Mouse (Mus musculus) liver, embryonic 12.5 days (tissue): ENCODE data around the gene Pias3. TPM values are rescaled to one million over a fixed set of nuclear protein-coding genes. Genes with fewer than 3 reads are reported as not detected.
"Not testable (repeated sequence)": the region's sequence is repeated elsewhere in the genome, so short reads cannot be mapped to it uniquely, and the experiment has no call there.

Experiments used
- ATAC-seq: fragments of 200-750 bp; cut with Nextera tagmentation; 2 replicates; pipeline ENCODE4 v1.8.0; 2017; ENCODE audit warnings: moderate number of reproducible peaks, mild to moderate bottlenecking, moderate library complexity
- H3K27ac ChIP-seq: fragments of 300-500 bp; sonication (generic); 2 replicates; pipeline ENCODE4 v1.5.1; 2016; ENCODE audit warnings: mild to moderate bottlenecking
- H3K27me3 ChIP-seq: fragments of 300-500 bp; sonication (generic); replicated peaks from 2 replicates; pipeline ENCODE4 v1.6.1; 2016; ENCODE audit warnings: mild to moderate bottlenecking, moderate library complexity
- H3K36me3 ChIP-seq: fragments of 300-500 bp; sonication (generic); 2 replicates; pipeline ENCODE4 v1.6.1; 2016; ENCODE audit warnings: mild to moderate bottlenecking, moderate library complexity
- H3K4me1 ChIP-seq: fragments of 300-500 bp; sonication (generic); 2 replicates; pipeline ENCODE4 v1.6.1; 2016
- H3K4me2 ChIP-seq: fragments of 300-500 bp; sonication (generic); 2 replicates; pipeline ENCODE4 v1.6.1; 2016; ENCODE audit warnings: mild to moderate bottlenecking, moderate library complexity
- H3K4me3 ChIP-seq: fragments of 300-500 bp; sonication (generic); 2 replicates; pipeline ENCODE4 v1.5.1; 2016; ENCODE audit warnings: mild to moderate bottlenecking, moderate library complexity
- H3K9ac ChIP-seq: fragments of 300-500 bp; sonication (generic); 2 replicates; pipeline ENCODE4 v1.6.1; 2016; ENCODE audit warnings: mild to moderate bottlenecking, moderate library complexity
- H3K9me3 ChIP-seq: fragments of 300-500 bp; sonication (generic); replicated peaks from 2 replicates; pipeline ENCODE4 v1.6.1; 2016; ENCODE audit warnings: mild to moderate bottlenecking, moderate library complexity
- WGBS: fragments of 180-500 bp; shearing (Covaris S2); methylation state at CpG from one replicate; pipeline ENCODE4 v1.1.7; 2016; ENCODE audit not compliant: insufficient replicate concordance; 5-methylcytosine and 5-hydroxymethylcytosine counted together
- polyA plus RNA-seq: library from polyadenylated mRNA; unstranded; fragments of >200 nt; fragmentation: Nextera tagmentation; extraction: Ambion mirVana; gene quantifications from 2 replicates; pipeline ENCODE4 v1.2.1, GENCODE M21; 2016

Pias3 gene
- polyA plus RNA-seq, 1 experiment from 2014 or later: 11.0 TPM

DNA sequence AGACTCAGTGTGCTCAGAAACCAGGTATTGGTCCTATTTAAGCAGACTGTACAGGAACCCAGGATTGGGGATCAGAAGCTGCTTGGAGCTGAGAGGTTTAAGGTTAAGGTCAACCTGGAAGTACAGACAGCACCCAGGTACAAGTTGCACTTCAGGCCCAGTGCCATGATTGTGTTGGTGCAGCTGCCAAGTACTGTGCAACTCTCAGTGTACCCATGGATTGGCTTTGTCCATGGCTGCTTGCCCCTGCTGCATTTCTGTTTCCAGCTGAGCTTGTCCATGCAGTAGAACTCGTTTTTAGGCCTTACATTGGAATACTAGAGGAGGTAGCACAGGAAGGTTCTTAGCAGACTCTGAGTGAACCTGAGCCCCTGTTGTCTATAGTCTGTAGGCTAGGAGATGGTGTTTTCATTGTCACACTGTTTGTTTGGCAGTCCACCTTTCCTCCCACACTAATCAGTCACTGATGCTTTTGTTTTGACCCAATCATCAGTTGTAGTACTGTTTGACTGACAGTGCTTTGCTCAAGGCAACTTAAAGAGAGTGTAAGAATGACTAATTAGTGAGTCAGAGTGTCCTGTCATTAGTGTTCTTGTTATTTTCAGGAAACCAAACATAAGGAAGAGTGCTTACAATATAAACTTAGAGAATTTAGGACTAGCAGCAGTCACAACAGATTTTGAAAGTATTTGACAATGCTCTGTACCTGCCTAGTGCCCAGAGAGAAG lies 41.0 kb downstream of the Pias3 start:
- Histone ChIP-seq H3K36me3 (no peaks in the 10 kb centered on the region), H3K4me1 (peaks cover 28% of the 10 kb centered on the region), H3K9me3 (no peaks in the 10 kb centered on the region), H3K27ac (no peak overlapping the region), H3K27me3 (no peaks in the 10 kb centered on the region), H3K9ac (no peak overlapping the region), H3K4me3 (no peak overlapping the region), H3K4me2 (no peak overlapping the region)
- 49% methylated on average over 1 of the region's 1 CpGs for WGBS
- ATAC-seq: no peak

DNA sequence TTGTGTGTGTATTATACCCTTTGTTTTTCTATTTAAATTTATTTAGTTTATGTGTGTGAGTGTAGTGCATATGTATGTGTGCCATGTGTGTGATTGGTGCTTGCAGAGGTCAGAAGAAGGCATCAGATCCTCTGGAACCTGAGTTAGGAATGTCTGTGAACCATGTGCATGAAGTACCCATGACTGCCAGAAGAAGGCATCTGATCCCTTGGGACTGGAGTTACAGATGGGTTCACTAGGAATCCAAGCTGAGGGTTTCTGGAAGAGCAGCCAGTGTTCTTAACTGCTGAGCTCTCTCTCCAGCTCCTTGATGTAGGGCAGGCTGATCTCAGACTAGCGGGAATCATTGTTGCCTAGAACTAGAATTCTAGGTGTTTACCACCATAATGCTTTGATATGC lies 41.8 kb downstream of the Pias3 start:
- H3K4me1 ChIP-seq: peaks cover 28% of the 10 kb centered on the region
- no peak overlapping the region for H3K9ac ChIP-seq
- H3K4me3 ChIP-seq: no peak overlapping the region
- no peak overlapping the region for H3K27ac ChIP-seq
- H3K4me2 ChIP-seq: no peak overlapping the region
- no peaks in the 10 kb centered on the region for H3K36me3 ChIP-seq
- H3K9me3 ChIP-seq: no peaks in the 10 kb centered on the region
- WGBS: 75% methylated on average over 1 of the region's 1 CpGs
- H3K27me3 ChIP-seq: no peaks in the 10 kb centered on the region
- no peak for ATAC-seq

DNA sequence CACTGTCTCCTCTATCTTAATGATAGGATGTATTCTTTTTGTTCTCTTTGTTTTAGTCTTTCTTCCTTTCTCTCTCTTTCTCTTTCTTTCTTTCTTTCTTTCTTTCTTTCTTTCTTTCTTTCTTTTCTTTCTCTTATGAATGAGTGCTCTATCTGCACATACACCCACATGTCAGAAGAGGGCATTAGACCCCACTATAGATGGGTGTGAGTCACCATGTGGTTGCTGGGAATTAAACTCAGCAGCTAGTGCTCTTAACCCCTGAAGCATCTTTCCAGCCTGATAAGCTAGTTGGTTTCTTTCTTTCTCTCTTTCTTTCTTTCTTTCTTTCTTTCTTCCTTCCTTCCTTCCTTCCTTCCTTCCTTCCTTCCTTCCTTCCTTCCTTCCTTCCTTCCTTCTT lies 44.1 kb downstream of the Pias3 start:
- H3K36me3 ChIP-seq, H3K4me2 ChIP-seq, H3K27me3 ChIP-seq, H3K27ac ChIP-seq, H3K9ac ChIP-seq, H3K4me3 ChIP-seq, H3K9me3 ChIP-seq, ATAC-seq: not testable (repeated sequence)
- H3K4me1 ChIP-seq: peaks cover 17% of the 10 kb centered on the region; the same call in 1 of the 2 replicates

DNA sequence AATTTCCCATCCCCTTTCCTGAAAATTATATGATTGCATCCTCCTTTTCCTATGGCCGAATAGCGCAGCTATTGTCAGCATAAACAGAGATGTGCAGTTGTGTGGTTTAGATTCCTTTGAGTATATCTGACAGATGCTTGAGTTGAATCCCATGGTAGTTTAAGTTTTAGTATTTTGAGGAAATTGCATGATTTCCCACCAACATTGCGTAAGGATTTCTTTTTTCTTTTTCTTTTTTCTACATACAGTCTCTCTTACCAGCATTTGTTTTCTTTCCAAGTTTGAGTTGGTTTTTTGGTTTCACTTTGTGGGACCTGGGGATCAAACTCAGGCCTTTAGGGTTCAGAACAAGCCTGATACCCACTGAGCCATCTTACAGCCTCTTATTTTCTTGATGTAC lies 48.2 kb downstream of the Pias3 start:
- no peak for ATAC-seq
- Histone ChIP-seq H3K9me3 (no peaks in the 10 kb centered on the region), H3K36me3 (no peaks in the 10 kb centered on the region), H3K4me2 (no peak overlapping the region), H3K27ac (no peak overlapping the region), H3K4me1 (peaks cover 7% of the 10 kb centered on the region), H3K9ac (no peak overlapping the region), H3K4me3 (no peak overlapping the region), H3K27me3 (no peaks in the 10 kb centered on the region)
- WGBS: 80% methylated on average over 3 of the region's 3 CpGs

DNA sequence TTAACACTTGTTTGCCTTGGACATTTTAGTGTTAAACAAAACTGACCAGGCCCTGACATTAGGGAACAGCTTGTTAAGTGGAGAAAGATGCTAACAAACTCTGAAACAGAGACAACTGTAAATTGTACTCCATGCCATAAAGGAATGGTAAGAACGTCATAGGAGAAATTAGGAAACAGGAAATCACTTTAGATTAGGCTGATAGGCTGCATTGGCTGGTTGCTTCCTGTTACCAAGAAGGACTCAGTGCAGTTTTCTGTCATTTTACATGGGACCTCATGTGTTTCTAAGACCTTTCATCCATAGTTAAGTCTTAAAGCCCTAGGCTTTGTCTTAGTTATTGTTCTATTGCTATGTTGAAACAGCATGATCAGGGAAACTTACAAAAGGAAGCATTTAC lies 50.6 kb downstream of the Pias3 start:
- no peak overlapping the region for H3K4me3 ChIP-seq
- 26% methylated on average over 1 of the region's 1 CpGs for WGBS
- no peak overlapping the region for H3K9ac ChIP-seq
- H3K36me3 ChIP-seq: no peaks in the 10 kb centered on the region
- H3K27me3 ChIP-seq: no peaks in the 10 kb centered on the region
- peaks cover 7% of the 10 kb centered on the region for H3K4me1 ChIP-seq
- no peak for ATAC-seq
- no peaks in the 10 kb centered on the region for H3K9me3 ChIP-seq
- H3K4me2 ChIP-seq: no peak overlapping the region
- H3K27ac ChIP-seq: no peak overlapping the region

Other genes starting within 250 kb of the Pias3 start
- not detected in 2 replicates for gene BC107364, start 244.1 kb upstream of the Pias3 start, polyA plus RNA-seq
- gene Hfe2, start 171.2 kb upstream of the Pias3 start, polyA plus RNA-seq: 0.68 and 0.98 TPM in 2 replicates
- 28.6 and 29.9 TPM in 2 replicates for gene Txnip, start 138.4 kb upstream of the Pias3 start, polyA plus RNA-seq
- 0.24 and 0.26 TPM in 2 replicates for gene Gm16253, start 119.4 kb upstream of the Pias3 start, polyA plus RNA-seq
- 16.7 and 19.8 TPM in 2 replicates for gene Polr3gl, start 102.2 kb upstream of the Pias3 start, polyA plus RNA-seq
- gene Ankrd34a, start 99.7 kb upstream of the Pias3 start, polyA plus RNA-seq: 0.33 and 0.44 TPM in 2 replicates
- gene Lix1l, start 95.2 kb upstream of the Pias3 start, polyA plus RNA-seq: 0.92 and 1.2 TPM in 2 replicates
- 92.6 and 104 TPM in 2 replicates for gene Rbm8a, start 66.5 kb upstream of the Pias3 start, polyA plus RNA-seq
- gene Pex11b, start 61.0 kb upstream of the Pias3 start, polyA plus RNA-seq: 24.9 and 25.6 TPM in 2 replicates
- gene Gm42957, start 60.9 kb upstream of the Pias3 start, polyA plus RNA-seq: 0.05 TPM in 2 replicates
- gene Itga10, start 50.8 kb upstream of the Pias3 start, polyA plus RNA-seq: 0.25 and 0.30 TPM in 2 replicates
- 0.26 and 0.31 TPM in 2 replicates for gene Ankrd35, start 26.3 kb upstream of the Pias3 start, polyA plus RNA-seq
- gene Nudt17, start 12.2 kb downstream of the Pias3 start, polyA plus RNA-seq: 1.4 and 1.5 TPM in 2 replicates
- gene Polr3c, start 31.2 kb downstream of the Pias3 start, polyA plus RNA-seq: 30.1 and 30.9 TPM in 2 replicates
- gene Rnf115, start 31.3 kb downstream of the Pias3 start, polyA plus RNA-seq: 38.4 and 40.9 TPM in 2 replicates
- 6.1 and 6.4 TPM in 2 replicates for gene Pdzk1, start 132.9 kb downstream of the Pias3 start, polyA plus RNA-seq
- gene Cd160, start 133.0 kb downstream of the Pias3 start, polyA plus RNA-seq: 0.08 and 0.13 TPM in 2 replicates
- gene Gja5, start 208.3 kb downstream of the Pias3 start, polyA plus RNA-seq: 2.5 TPM in 2 replicates
- gene Gpr89, start 209.0 kb downstream of the Pias3 start, polyA plus RNA-seq: 33.5 and 34.5 TPM in 2 replicates
- not detected in 2 replicates for gene Gja8, start 229.6 kb downstream of the Pias3 start, polyA plus RNA-seq